Mouse (Mus musculus): ENCODE data around the gene Gzmk. TPM values are rescaled to one million over a fixed set of nuclear protein-coding genes. Genes with fewer than 3 reads are reported as not detected.

Gene Gzmk
- polyA plus RNA-seq, 1 experiment from 2014 or later: not detected

GRCm38 (mm10) chr13:113200726-113201125 is 25.0 kb downstream of the Gzmk start:
- ATAC-seq: no peak
- Histone ChIP-seq H3K4me2 (replicated peaks) (no peak overlapping the region), H3K4me1 (replicated peaks) (no peaks in the 10 kb centered on the region), H3K4me3 (replicated peaks) (no peak overlapping the region), H3K9ac (no peak overlapping the region), H3K27me3 (replicated peaks) (no peaks in the 10 kb centered on the region), H3K9me3 (no peaks in the 10 kb centered on the region), H3K27ac (no peak overlapping the region), H3K36me3 (no peaks in the 10 kb centered on the region)
- WGBS: 61% methylated on average over 8 of the region's 8 CpGs

GRCm38 (mm10) chr13:113199331-113199730 is 26.4 kb downstream of the Gzmk start:
- no peaks in the 10 kb centered on the region for H3K27me3 ChIP-seq (replicated peaks)
- H3K9ac ChIP-seq: no peak overlapping the region
- no peak for ATAC-seq
- H3K27ac ChIP-seq: no peak overlapping the region
- no peaks in the 10 kb centered on the region for H3K36me3 ChIP-seq
- no peak overlapping the region for H3K4me3 ChIP-seq (replicated peaks)
- H3K4me1 ChIP-seq (replicated peaks): no peaks in the 10 kb centered on the region
- no peak overlapping the region for H3K4me2 ChIP-seq (replicated peaks)
- no peaks in the 10 kb centered on the region for H3K9me3 ChIP-seq
- 46% methylated on average over 3 of the region's 3 CpGs for WGBS

- Histone ChIP-seq H3K27me3 (replicated peaks) (no peaks in the 10 kb centered on the region), H3K4me2 (replicated peaks) (no peak overlapping the region), H3K9me3 (no peaks in the 10 kb centered on the region), H3K4me3 (replicated peaks) (no peak overlapping the region), H3K27ac (no peak overlapping the region), H3K36me3 (no peaks in the 10 kb centered on the region), H3K4me1 (replicated peaks) (no peaks in the 10 kb centered on the region), H3K9ac (no peak overlapping the region)
- ATAC-seq: no peak
- 80% methylated on average over 9 of the region's 9 CpGs for WGBS
Measured at GRCm38 (mm10) chr13:113197872-113198502, 27.7 kb downstream of the Gzmk start.

- Histone ChIP-seq H3K9ac (no peak overlapping the region), H3K9me3 (no peaks in the 10 kb centered on the region), H3K27me3 (replicated peaks) (no peaks in the 10 kb centered on the region), H3K4me3 (replicated peaks) (no peak overlapping the region), H3K4me1 (replicated peaks) (no peaks in the 10 kb centered on the region), H3K27ac (no peak overlapping the region), H3K4me2 (replicated peaks) (no peak overlapping the region), H3K36me3 (no peaks in the 10 kb centered on the region)
- ATAC-seq: no peak
- 69% methylated on average over 13 of the region's 13 CpGs for WGBS
Measured at GRCm38 (mm10) chr13:113196808-113197674, 28.7 kb downstream of the Gzmk start.

GRCm38 (mm10) chr13:113183720-113184119 is 42.0 kb downstream of the Gzmk start:
- 89% methylated on average over 4 of the region's 4 CpGs for WGBS
- H3K4me2 ChIP-seq (replicated peaks): no peak overlapping the region
- H3K4me1 ChIP-seq (replicated peaks): no peaks in the 10 kb centered on the region
- no peak for ATAC-seq
- no peak overlapping the region for H3K27ac ChIP-seq
- no peak overlapping the region for H3K4me3 ChIP-seq (replicated peaks)
- no peak overlapping the region for H3K9ac ChIP-seq
- no peaks in the 10 kb centered on the region for H3K9me3 ChIP-seq
- no peaks in the 10 kb centered on the region for H3K27me3 ChIP-seq (replicated peaks)
- H3K36me3 ChIP-seq: no peaks in the 10 kb centered on the region

GRCm38 (mm10) chr13:113183310-113183709 is 42.4 kb downstream of the Gzmk start:
- no peaks in the 10 kb centered on the region for H3K27me3 ChIP-seq (replicated peaks)
- H3K4me3 ChIP-seq (replicated peaks): no peak overlapping the region
- H3K4me2 ChIP-seq (replicated peaks): no peak overlapping the region
- no peaks in the 10 kb centered on the region for H3K9me3 ChIP-seq
- H3K36me3 ChIP-seq: no peaks in the 10 kb centered on the region
- H3K27ac ChIP-seq: no peak overlapping the region
- 81% methylated on average over 8 of the region's 8 CpGs for WGBS
- H3K4me1 ChIP-seq (replicated peaks): no peaks in the 10 kb centered on the region
- ATAC-seq: no peak
- no peak overlapping the region for H3K9ac ChIP-seq

GRCm38 (mm10) chr13:113174162-113174561 is 51.5 kb downstream of the Gzmk start:
- no peak overlapping the region for H3K9ac ChIP-seq
- H3K4me2 ChIP-seq (replicated peaks): no peak overlapping the region
- H3K9me3 ChIP-seq: no peaks in the 10 kb centered on the region
- no peaks in the 10 kb centered on the region for H3K27me3 ChIP-seq (replicated peaks)
- H3K4me1 ChIP-seq (replicated peaks): no peaks in the 10 kb centered on the region
- no peak for ATAC-seq
- no peak overlapping the region for H3K27ac ChIP-seq
- 79% methylated on average over 6 of the region's 6 CpGs for WGBS
- no peaks in the 10 kb centered on the region for H3K36me3 ChIP-seq
- no peak overlapping the region for H3K4me3 ChIP-seq (replicated peaks)

GRCm38 (mm10) chr13:113170256-113170655 is 55.5 kb downstream of the Gzmk start:
- H3K9ac ChIP-seq: no peak overlapping the region
- H3K4me3 ChIP-seq (replicated peaks): no peak overlapping the region
- H3K27ac ChIP-seq: no peak overlapping the region
- no peaks in the 10 kb centered on the region for H3K4me1 ChIP-seq (replicated peaks)
- H3K4me2 ChIP-seq (replicated peaks): no peak overlapping the region
- no peaks in the 10 kb centered on the region for H3K27me3 ChIP-seq (replicated peaks)
- no peak for ATAC-seq
- no peaks in the 10 kb centered on the region for H3K9me3 ChIP-seq
- no peaks in the 10 kb centered on the region for H3K36me3 ChIP-seq

- Histone ChIP-seq H3K36me3 (no peaks in the 10 kb centered on the region), H3K4me3 (replicated peaks) (no peak overlapping the region), H3K27ac (no peak overlapping the region), H3K4me2 (replicated peaks) (no peak overlapping the region), H3K9me3 (no peaks in the 10 kb centered on the region), H3K27me3 (replicated peaks) (no peaks in the 10 kb centered on the region), H3K9ac (no peak overlapping the region), H3K4me1 (replicated peaks) (no peaks in the 10 kb centered on the region)
- peak; percentile 78 for ATAC-seq
- 59% methylated on average over 9 of the region's 9 CpGs for WGBS
Measured at GRCm38 (mm10) chr13:113168018-113168534, 57.6 kb downstream of the Gzmk start.

- no peak overlapping the region for H3K4me2 ChIP-seq (replicated peaks)
- no peak for ATAC-seq
- 92% methylated on average over 5 of the region's 5 CpGs for WGBS
- H3K9ac ChIP-seq: no peak overlapping the region
- H3K27me3 ChIP-seq (replicated peaks): no peaks in the 10 kb centered on the region
- no peaks in the 10 kb centered on the region for H3K9me3 ChIP-seq
- H3K4me1 ChIP-seq (replicated peaks): no peaks in the 10 kb centered on the region
- no peak overlapping the region for H3K4me3 ChIP-seq (replicated peaks)
- H3K27ac ChIP-seq: no peak overlapping the region
- H3K36me3 ChIP-seq: no peaks in the 10 kb centered on the region
Measured at GRCm38 (mm10) chr13:113164252-113165005, 61.3 kb downstream of the Gzmk start.

- Histone ChIP-seq H3K9me3 (no peaks in the 10 kb centered on the region), H3K27ac (no peak overlapping the region), H3K9ac (no peak overlapping the region), H3K4me2 (replicated peaks) (no peak overlapping the region), H3K4me1 (replicated peaks) (no peaks in the 10 kb centered on the region), H3K4me3 (replicated peaks) (no peak overlapping the region), H3K27me3 (replicated peaks) (no peaks in the 10 kb centered on the region), H3K36me3 (no peaks in the 10 kb centered on the region)
- ATAC-seq: no peak
- WGBS: 85% methylated on average over 4 of the region's 4 CpGs
Measured at GRCm38 (mm10) chr13:113151556-113151955, 74.2 kb downstream of the Gzmk start.

GRCm38 (mm10) chr13:113139597-113139996 is 86.1 kb downstream of the Gzmk start:
- WGBS: 89% methylated on average over 1 of the region's 1 CpGs

More at GRCm38 (mm10) chr13:113139597-113139996, 86.1 kb downstream of the Gzmk start:
- ATAC-seq: no peak
- Histone ChIP-seq H3K4me2 (replicated peaks) (no peak overlapping the region), H3K4me3 (replicated peaks) (no peak overlapping the region), H3K36me3 (no peaks in the 10 kb centered on the region), H3K9ac (no peak overlapping the region), H3K4me1 (replicated peaks) (no peaks in the 10 kb centered on the region), H3K9me3 (no peaks in the 10 kb centered on the region), H3K27me3 (replicated peaks) (no peaks in the 10 kb centered on the region), H3K27ac (no peak overlapping the region)
